Mouse (Mus musculus) left cerebral cortex, adult 11 months (tissue): ENCODE results near the gene Tmem186.
A peak's percentile ranks its signal among the peaks of the same experiment; 100 is the strongest.

Source experiments
- DNase-seq: peaks from one replicate; pipeline ENCODE4 v3.0.0; 2022; ENCODE audit warnings: low spot score

Tmem186 gene

GRCm38 (mm10) chr16:8612214-8613005 lies 25.1 kb downstream of the Tmem186 start:
- DNase-seq = no peak

- no peak for DNase-seq
Observed at GRCm38 (mm10) chr16:8610397-8610796, 27.1 kb downstream of the Tmem186 start.

- DNase-seq = no peak
Observed at GRCm38 (mm10) chr16:8603789-8604188, 33.7 kb downstream of the Tmem186 start.

- DNase-seq = no peak
Observed at GRCm38 (mm10) chr16:8597516-8597915, 40.0 kb downstream of the Tmem186 start.

- peak; percentile 28 for DNase-seq
Observed at GRCm38 (mm10) chr16:8596336-8596735, 41.2 kb downstream of the Tmem186 start.

GRCm38 (mm10) chr16:8595411-8595810 lies 42.1 kb downstream of the Tmem186 start:
- peak; percentile 39 for DNase-seq

GRCm38 (mm10) chr16:8585056-8585455 lies 52.5 kb downstream of the Tmem186 start:
- DNase-seq = no peak

GRCm38 (mm10) chr16:8584248-8584647 lies 53.3 kb downstream of the Tmem186 start:
- DNase-seq = no peak
